Mouse (Mus musculus) adrenal gland, postnatal 0 days (tissue): ENCODE data around the gene AC129217.1. TPM values are rescaled to one million over a fixed set of nuclear protein-coding genes. Genes with fewer than 3 reads are reported as not detected.

Source experiments
- polyA plus RNA-seq: library from polyadenylated mRNA; unstranded; fragments of >200 nt; fragmentation: Nextera tagmentation; extraction: Ambion mirVana; gene quantifications from 2 replicates; pipeline ENCODE4 v1.2.1, GENCODE M21; 2015

Gene AC129217.1
- polyA plus RNA-seq, result not detected in 2 replicates

GRCm38 (mm10) chr19:8829660-8830059 is at the start of gene AC129217.1:
TSS of gene AC129217.1 (plus strand) at chr19:8829773.

GRCm38 (mm10) chr19:8786008-8786781 is 43.4 kb upstream of the AC129217.1 start, which contains the start of gene Taf6l:
TSS of gene Taf6l (minus strand) at chr19:8786417.

GRCm38 (mm10) chr19:8798264-8798946 is 31.2 kb upstream of the AC129217.1 start, which contains the start of gene Polr2g:
TSS of gene Polr2g (minus strand) at chr19:8798577.

GRCm38 (mm10) chr19:8802130-8802821 is 27.3 kb upstream of the AC129217.1 start, which contains the start of gene Zbtb3:
TSS of gene Zbtb3 (plus strand) at chr19:8802555.

GRCm38 (mm10) chr19:8818801-8819595 is 10.6 kb upstream of the AC129217.1 start, which contains the start of gene Ttc9c:
TSS of gene Ttc9c (minus strand) at chr19:8819333.

GRCm38 (mm10) chr19:8819596-8820423 is 9.8 kb upstream of the AC129217.1 start, which contains the start of gene Hnrnpul2:
TSS of gene Hnrnpul2 (plus strand) at chr19:8820010.

GRCm38 (mm10) chr19:8837251-8837791 is 7.7 kb downstream of the AC129217.1 start, which contains the start of gene Bscl2:
TSS of gene Bscl2 (plus strand) at chr19:8837467.

GRCm38 (mm10) chr19:8839103-8839907 is 9.7 kb downstream of the AC129217.1 start, which contains the start of gene Gng3:
TSS of gene Gng3 (minus strand) at chr19:8839194.

GRCm38 (mm10) chr19:8850402-8850901 is 20.9 kb downstream of the AC129217.1 start, which contains the start of gene Lrrn4cl:
TSS of gene Lrrn4cl (plus strand) at chr19:8850768.

GRCm38 (mm10) chr19:8871267-8872186 is 42.0 kb downstream of the AC129217.1 start, which contains the start of gene Ubxn1:
TSS of gene Ubxn1 (plus strand) at chr19:8871496.

GRCm38 (mm10) chr19:8880311-8881033 is 50.9 kb downstream of the AC129217.1 start, which contains the start of gene Uqcc3:
TSS of gene Uqcc3 (minus strand) at chr19:8880923.

GRCm38 (mm10) chr19:8883616-8884015 is 54.0 kb downstream of the AC129217.1 start, which contains the start of the genes Lbhd1 and Gm49403:
TSS of gene Lbhd1 (plus strand) at chr19:8883732.
TSS of gene Gm49403 (plus strand) at chr19:8883930.

GRCm38 (mm10) chr19:8888511-8889385 is 59.2 kb downstream of the AC129217.1 start, which contains the start of the genes 1810009A15Rik and Gm49416:
TSS of gene 1810009A15Rik (plus strand) at chr19:8888853.
TSS of gene Gm49416 (plus strand) at chr19:8888926.

